In the genomic region with DNA sequence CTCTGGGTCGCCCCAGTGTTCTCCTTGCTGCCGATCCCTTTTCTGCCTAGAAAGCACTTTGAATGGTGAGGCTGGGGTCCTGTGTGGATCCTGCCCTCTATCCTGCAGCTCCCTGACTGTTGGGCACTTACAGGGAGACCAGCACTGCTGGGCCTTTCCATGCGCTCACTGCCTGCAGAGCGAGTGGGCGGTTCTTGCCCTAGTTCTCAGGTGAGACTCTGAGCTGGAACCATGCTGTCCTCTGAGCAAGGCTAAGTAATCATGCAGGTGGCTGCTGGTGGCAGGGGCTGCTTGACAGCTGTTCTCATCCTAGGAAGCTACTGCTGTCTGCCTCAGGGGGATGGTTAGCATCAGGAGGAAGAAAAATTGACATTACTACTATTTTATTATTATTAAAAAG, we compare ENCODE assay signal across 10 mouse cellular contexts. TPM values are rescaled to one million over a fixed set of nuclear protein-coding genes. Genes with fewer than 3 reads are reported as not detected.
DNase-seq lines count a peak whose midpoint lies in the region; ATAC-seq lines count a peak whose summit lies in the region.
"Had no signal": no experiment of that assay in that cellular context is flagged by ENCODE, and none has a peak within 500 bp of the region (broad histone marks: within the 10 kb centered on the region; RNA-seq: fewer than 3 reads in every experiment).

No protein-coding gene starts in this region.

- peak overlapping the region; percentile 64 for H3K27ac ChIP-seq in hindbrain, embryonic 10.5 days
- H3K27ac ChIP-seq in hindbrain, embryonic 14.5 days = no peak overlapping the region
- H3K27ac ChIP-seq in neural tube, embryonic 13.5 days (replicated peaks) = 0 out of 2 replicates have a peak overlapping the region, but pooled peaks have one; percentile 23
- no peak overlapping the region for H3K27ac ChIP-seq in neural tube, embryonic 15.5 days (replicated peaks)
- 0 out of 2 replicates have a peak overlapping the region, but pooled peaks have one; percentile 53 for H3K27ac ChIP-seq in limb, embryonic 12.5 days
- H3K27ac ChIP-seq in stomach, embryonic 16.5 days (ENCODE audit: low read length) = peak overlapping the region; percentile 1; the same call in 1 of the 2 replicates

- 88% methylated on average over 5 of the region's 5 CpGs for WGBS in hindbrain, embryonic 10.5 days
- 90% methylated on average over 5 of the region's 5 CpGs for WGBS in hindbrain, embryonic 14.5 days
- WGBS in neural tube, embryonic 13.5 days = 84% methylated on average over 5 of the region's 5 CpGs
- 88% methylated on average over 5 of the region's 5 CpGs for WGBS in neural tube, embryonic 15.5 days
- WGBS in limb, embryonic 12.5 days = 91% methylated on average over 5 of the region's 5 CpGs
- 86% methylated on average over 5 of the region's 5 CpGs for WGBS in stomach, embryonic 16.5 days

- H3K4me2 ChIP-seq in hindbrain, embryonic 14.5 days (replicated peaks) = no peak overlapping the region
- H3K4me2 ChIP-seq in neural tube, embryonic 13.5 days = no peak overlapping the region
- no peak overlapping the region for H3K4me2 ChIP-seq in neural tube, embryonic 15.5 days
- H3K4me2 ChIP-seq in limb, embryonic 12.5 days = no peak overlapping the region
- no peak overlapping the region for H3K4me2 ChIP-seq in stomach, embryonic 16.5 days (ENCODE audit: low read depth, low read length)

- no peaks in the 10 kb centered on the region for H3K9me3 ChIP-seq in hindbrain, embryonic 10.5 days
- no peaks in the 10 kb centered on the region for H3K9me3 ChIP-seq in hindbrain, embryonic 14.5 days (ENCODE audit: control insufficient read depth, low read length)
- no peaks in the 10 kb centered on the region for H3K9me3 ChIP-seq in neural tube, embryonic 13.5 days
- no peaks in the 10 kb centered on the region for H3K9me3 ChIP-seq in neural tube, embryonic 15.5 days (replicated peaks)
- H3K9me3 ChIP-seq in limb, embryonic 12.5 days = no peaks in the 10 kb centered on the region
- H3K9me3 ChIP-seq in stomach, embryonic 16.5 days (replicated peaks; ENCODE audit: control insufficient read depth, low read length) = no peaks in the 10 kb centered on the region

- no peak for ATAC-seq in hindbrain, embryonic 14.5 days (ENCODE audit: low FRiP score)
- no peak for ATAC-seq in neural tube, embryonic 13.5 days (ENCODE audit: low read depth)
- ATAC-seq in neural tube, embryonic 15.5 days (ENCODE audit: low FRiP score) = no peak
- no peak for ATAC-seq in limb, embryonic 12.5 days (ENCODE audit: insufficient number of reproducible peaks, insufficient read depth, low FRiP score, low TSS enrichment, low read depth)
- ATAC-seq in stomach, embryonic 16.5 days (ENCODE audit: insufficient read depth, low FRiP score) = no peak

- no peak overlapping the region for H3K4me3 ChIP-seq in hindbrain, embryonic 10.5 days
- no peak overlapping the region for H3K4me3 ChIP-seq in hindbrain, embryonic 14.5 days (replicated peaks; ENCODE audit: low read length)
- no peak overlapping the region for H3K4me3 ChIP-seq in neural tube, embryonic 13.5 days
- no peak overlapping the region for H3K4me3 ChIP-seq in neural tube, embryonic 15.5 days (replicated peaks)
- H3K4me3 ChIP-seq in limb, embryonic 12.5 days (replicated peaks) = no peak overlapping the region
- no peak overlapping the region for H3K4me3 ChIP-seq in stomach, embryonic 16.5 days (replicated peaks; ENCODE audit: low read length)

- no peak for DNase-seq in hindbrain, embryonic 10.5 days (ENCODE audit: low spot score)
- DNase-seq in hindbrain, embryonic 14.5 days (ENCODE audit: low spot score) = no peak
- no peak for DNase-seq in right cerebral cortex, adult 18-20 months
- DNase-seq in c-Kit-positive CD71-positive TER-119-positive erythroid progenitor cells, embryonic 14.5 days (ENCODE audit: low spot score) = no peak
- DNase-seq: cerebellum, postnatal 36 days; gastrocnemius, postnatal 25 days had no signal

- peaks cover 17% of the 10 kb centered on the region for H3K36me3 ChIP-seq in hindbrain, embryonic 10.5 days
- H3K36me3 ChIP-seq in hindbrain, embryonic 14.5 days (replicated peaks; ENCODE audit: control insufficient read depth, insufficient read depth) = no peaks in the 10 kb centered on the region
- H3K36me3 ChIP-seq in neural tube, embryonic 13.5 days = no peaks in the 10 kb centered on the region
- H3K36me3 ChIP-seq in neural tube, embryonic 15.5 days = no peaks in the 10 kb centered on the region; the same call in 1 of the 2 replicates
- H3K36me3 ChIP-seq in limb, embryonic 12.5 days = peaks cover 11% of the 10 kb centered on the region; the same call in 1 of the 2 replicates
- H3K36me3 ChIP-seq in stomach, embryonic 16.5 days (ENCODE audit: control insufficient read depth, insufficient read depth, low read length) = no peaks in the 10 kb centered on the region

- peaks cover 10% of the 10 kb centered on the region for H3K4me1 ChIP-seq in hindbrain, embryonic 10.5 days (replicated peaks)
- no peaks in the 10 kb centered on the region for H3K4me1 ChIP-seq in hindbrain, embryonic 14.5 days (replicated peaks; ENCODE audit: control insufficient read depth, insufficient read depth, low read length)
- no peaks in the 10 kb centered on the region for H3K4me1 ChIP-seq in neural tube, embryonic 13.5 days (replicated peaks)
- H3K4me1 ChIP-seq in neural tube, embryonic 15.5 days = no peaks in the 10 kb centered on the region
- 0 out of 2 replicates have a peak, but pooled peaks cover 3% of the 10 kb centered on the region for H3K4me1 ChIP-seq in limb, embryonic 12.5 days (replicated peaks)
- no peaks in the 10 kb centered on the region; the same call in 1 of the 2 replicates for H3K4me1 ChIP-seq in stomach, embryonic 16.5 days (ENCODE audit: control insufficient read depth, insufficient read depth, low read length)

- H3K27me3 ChIP-seq in hindbrain, embryonic 10.5 days (ENCODE audit: insufficient read depth, poor library complexity, severe bottlenecking) = no peaks in the 10 kb centered on the region
- no peaks in the 10 kb centered on the region for H3K27me3 ChIP-seq in hindbrain, embryonic 14.5 days (ENCODE audit: control insufficient read depth, insufficient read depth, low read length)
- H3K27me3 ChIP-seq in neural tube, embryonic 13.5 days = no peaks in the 10 kb centered on the region
- H3K27me3 ChIP-seq in neural tube, embryonic 15.5 days (replicated peaks) = no peaks in the 10 kb centered on the region
- H3K27me3 ChIP-seq in limb, embryonic 12.5 days = no peaks in the 10 kb centered on the region
- no peaks in the 10 kb centered on the region for H3K27me3 ChIP-seq in stomach, embryonic 16.5 days (ENCODE audit: control insufficient read depth, insufficient read depth, low read length)

- no peak overlapping the region for H3K9ac ChIP-seq in hindbrain, embryonic 14.5 days
- H3K9ac ChIP-seq in neural tube, embryonic 13.5 days = no peak overlapping the region
- no peak overlapping the region for H3K9ac ChIP-seq in neural tube, embryonic 15.5 days (replicated peaks)
- no peak overlapping the region for H3K9ac ChIP-seq in limb, embryonic 12.5 days (replicated peaks)
- H3K9ac ChIP-seq in stomach, embryonic 16.5 days (ENCODE audit: low read length) = 0 out of 2 replicates have a peak overlapping the region, but pooled peaks have one; percentile 11

RNA-seq across cellular contexts. Expression of a gene that starts 28.1 kb away (rescaled TPM):
- polyA plus RNA-seq in hindbrain, embryonic 10.5 days (2016; fragmentation: Nextera tagmentation; extraction: Ambion mirVana) = 36.7 and 41.8 TPM in 2 replicates
- polyA plus RNA-seq in hindbrain, embryonic 14.5 days (2014; fragmentation: Nextera tagmentation; extraction: Ambion mirVana) = 6.3 and 7.3 TPM in 2 replicates
- polyA plus RNA-seq in neural tube, embryonic 13.5 days (2015; fragmentation: Nextera tagmentation; extraction: Ambion mirVana) = 8.0 and 8.4 TPM in 2 replicates
- 7.0 and 13.3 TPM in 2 replicates for polyA plus RNA-seq in neural tube, embryonic 15.5 days (2015; fragmentation: Nextera tagmentation; extraction: Ambion mirVana)
- 30.3 and 31.5 TPM in 2 replicates for polyA plus RNA-seq in limb, embryonic 12.5 days (2016; fragmentation: Nextera tagmentation; extraction: Ambion mirVana)
- polyA plus RNA-seq in stomach, embryonic 16.5 days (2015; fragmentation: Nextera tagmentation; extraction: Ambion mirVana) = 22.2 and 24.5 TPM in 2 replicates

RNA-seq across cellular contexts. Expression of a gene that starts 59.4 kb away (rescaled TPM):
- polyA plus RNA-seq in hindbrain, embryonic 10.5 days (2016; fragmentation: Nextera tagmentation; extraction: Ambion mirVana) = 16.1 and 16.6 TPM in 2 replicates
- polyA plus RNA-seq in hindbrain, embryonic 14.5 days (2014; fragmentation: Nextera tagmentation; extraction: Ambion mirVana) = 17.9 and 19.3 TPM in 2 replicates
- polyA plus RNA-seq in neural tube, embryonic 13.5 days (2015; fragmentation: Nextera tagmentation; extraction: Ambion mirVana) = 12.3 and 13.1 TPM in 2 replicates
- 13.9 and 16.4 TPM in 2 replicates for polyA plus RNA-seq in neural tube, embryonic 15.5 days (2015; fragmentation: Nextera tagmentation; extraction: Ambion mirVana)
- polyA plus RNA-seq in limb, embryonic 12.5 days (2016; fragmentation: Nextera tagmentation; extraction: Ambion mirVana) = 53.7 and 58.9 TPM in 2 replicates
- polyA plus RNA-seq in stomach, embryonic 16.5 days (2015; fragmentation: Nextera tagmentation; extraction: Ambion mirVana) = 14.2 and 14.5 TPM in 2 replicates

Comparison
In these comparisons a context has a peak if more than half of its experiments do, and no peak if none do; other contexts are left out.
1. H3K27ac ChIP-seq: peak in hindbrain, embryonic 10.5 days (single experiment), neural tube, embryonic 13.5 days (single experiment), limb, embryonic 12.5 days (single experiment) and stomach, embryonic 16.5 days (single experiment); none in hindbrain, embryonic 14.5 days (single experiment) and neural tube, embryonic 15.5 days (single experiment).